Mouse (Mus musculus) midbrain, embryonic 15.5 days (tissue): ENCODE data around the gene Pmf1. TPM values are rescaled to one million over a fixed set of nuclear protein-coding genes. Genes with fewer than 3 reads are reported as not detected.
"Not testable (repeated sequence)": the region's sequence is repeated elsewhere in the genome, so short reads cannot be mapped to it uniquely, and the experiment has no call there.

ENCODE experiments used
- ATAC-seq: fragments of 200-750 bp; cut with Nextera tagmentation; replicated peaks from 2 replicates; pipeline ENCODE4 v1.8.0; 2017; ENCODE audit warnings: moderate TSS enrichment
- H3K27ac ChIP-seq: fragments of 300-500 bp; sonication (generic); 2 replicates; pipeline ENCODE4 v1.5.1; 2015; ENCODE audit warnings: mild to moderate bottlenecking, inconsistent platforms
- H3K27me3 ChIP-seq: fragments of 300-500 bp; sonication (generic); replicated peaks from 2 replicates; pipeline ENCODE4 v1.6.1; 2015; ENCODE audit warnings: inconsistent platforms
- H3K36me3 ChIP-seq: fragments of 300-500 bp; sonication (generic); replicated peaks from 2 replicates; pipeline ENCODE4 v1.6.1; 2015; ENCODE audit warnings: inconsistent platforms
- H3K4me1 ChIP-seq: fragments of 300-500 bp; sonication (generic); 2 replicates; pipeline ENCODE4 v1.6.1; 2015; ENCODE audit warnings: inconsistent platforms
- H3K4me2 ChIP-seq: fragments of 300-500 bp; sonication (generic); 2 replicates; pipeline ENCODE4 v1.6.1; 2015; ENCODE audit warnings: inconsistent platforms, mild to moderate bottlenecking, moderate library complexity
- H3K4me3 ChIP-seq: fragments of 300-500 bp; sonication (generic); 2 replicates; pipeline ENCODE4 v1.5.1; 2015; ENCODE audit warnings: mild to moderate bottlenecking, inconsistent platforms
- H3K9ac ChIP-seq: fragments of 300-500 bp; sonication (generic); 2 replicates; pipeline ENCODE4 v1.6.1; 2015; ENCODE audit warnings: mild to moderate bottlenecking, inconsistent platforms
- H3K9me3 ChIP-seq: fragments of 300-500 bp; sonication (generic); 2 replicates; pipeline ENCODE4 v1.6.1; 2016; ENCODE audit warnings: inconsistent platforms
- WGBS: fragments of 180-500 bp; shearing (Covaris S2); methylation state at CpG from one replicate; pipeline ENCODE4 v1.1.7; 2015; ENCODE audit warnings: mixed read lengths; 5-methylcytosine and 5-hydroxymethylcytosine counted together
- polyA plus RNA-seq: library from polyadenylated mRNA; unstranded; fragments of >200 nt; fragmentation: Nextera tagmentation; extraction: Ambion mirVana; gene quantifications from 2 replicates; pipeline ENCODE4 v1.2.1, GENCODE M21; 2015

Pmf1 gene
- polyA plus RNA-seq, 1 experiment from 2014 or later = 23.6 TPM

- Histone ChIP-seq H3K4me2 (no peak overlapping the region), H3K27me3 (no peaks in the 10 kb centered on the region), H3K4me3 (no peak overlapping the region), H3K27ac (no peak overlapping the region), H3K4me1 (peaks cover 17% of the 10 kb centered on the region), H3K9ac (no peak overlapping the region), H3K36me3 (peaks cover 26% of the 10 kb centered on the region; the same call in 1 of the 2 replicates), H3K9me3 (no peaks in the 10 kb centered on the region)
- no peak for ATAC-seq
- WGBS = 90% methylated on average over 11 of the region's 11 CpGs
These were observed 2.5 kb upstream of the Pmf1 start for GRCm38 (mm10) chr3:88412636-88413035.

GRCm38 (mm10) chr3:88411681-88412080, 1.6 kb upstream of the Pmf1 start:
- 89% methylated on average over 4 of the region's 4 CpGs for WGBS
- Histone ChIP-seq H3K27me3 (no peaks in the 10 kb centered on the region), H3K4me2 (no peak overlapping the region), H3K4me3 (no peak overlapping the region), H3K4me1 (peaks cover 17% of the 10 kb centered on the region), H3K27ac (no peak overlapping the region), H3K9me3 (no peaks in the 10 kb centered on the region), H3K9ac (no peak overlapping the region), H3K36me3 (peaks cover 26% of the 10 kb centered on the region; the same call in 1 of the 2 replicates)
- no peak for ATAC-seq

GRCm38 (mm10) chr3:88410645-88411031, 507 bp upstream of the Pmf1 start:
- H3K9ac ChIP-seq = peak overlapping the region; percentile 23
- H3K27ac ChIP-seq = peak overlapping the region; percentile 85; the same call in 1 of the 2 replicates
- H3K27me3 ChIP-seq = no peaks in the 10 kb centered on the region
- H3K4me2 ChIP-seq = peak overlapping the region; percentile 70
- H3K36me3 ChIP-seq = peaks cover 21% of the 10 kb centered on the region; the same call in 1 of the 2 replicates
- no peaks in the 10 kb centered on the region for H3K9me3 ChIP-seq
- no peak for ATAC-seq
- 30% methylated on average over 7 of the region's 7 CpGs for WGBS
- H3K4me1 ChIP-seq = peaks cover 17% of the 10 kb centered on the region
- peak overlapping the region; percentile 56 for H3K4me3 ChIP-seq

GRCm38 (mm10) chr3:88408953-88409352, 1.2 kb downstream of the Pmf1 start:
- H3K4me3 ChIP-seq = peak overlapping the region; percentile 56; the same call in 1 of the 2 replicates
- H3K9ac ChIP-seq = no peak overlapping the region; the same call in 1 of the 2 replicates
- H3K9me3 ChIP-seq = no peaks in the 10 kb centered on the region
- peak overlapping the region; percentile 70 for H3K4me2 ChIP-seq
- H3K36me3 ChIP-seq = peaks cover 16% of the 10 kb centered on the region; the same call in 1 of the 2 replicates
- H3K4me1 ChIP-seq = peaks cover 17% of the 10 kb centered on the region
- 67% methylated on average over 5 of the region's 5 CpGs for WGBS
- H3K27ac ChIP-seq = no peak overlapping the region
- H3K27me3 ChIP-seq = no peaks in the 10 kb centered on the region
- ATAC-seq = no peak

GRCm38 (mm10) chr3:88407529-88407928, 2.6 kb downstream of the Pmf1 start:
- H3K4me2 ChIP-seq = no peak overlapping the region
- no peak overlapping the region for H3K9ac ChIP-seq
- H3K27me3 ChIP-seq = no peaks in the 10 kb centered on the region
- H3K27ac ChIP-seq = no peak overlapping the region
- H3K36me3 ChIP-seq = peaks cover 12% of the 10 kb centered on the region; the same call in 1 of the 2 replicates
- peaks cover 17% of the 10 kb centered on the region for H3K4me1 ChIP-seq
- no peak for ATAC-seq
- WGBS = 59% methylated on average over 7 of the region's 7 CpGs
- no peak overlapping the region for H3K4me3 ChIP-seq
- no peaks in the 10 kb centered on the region for H3K9me3 ChIP-seq

GRCm38 (mm10) chr3:88407090-88407489, 3.0 kb downstream of the Pmf1 start:
- Histone ChIP-seq H3K27me3 (no peaks in the 10 kb centered on the region), H3K4me2 (no peak overlapping the region), H3K4me3 (no peak overlapping the region), H3K9ac (no peak overlapping the region), H3K36me3 (peaks cover 8% of the 10 kb centered on the region; the same call in 1 of the 2 replicates), H3K27ac (no peak overlapping the region), H3K4me1 (peaks cover 17% of the 10 kb centered on the region), H3K9me3 (no peaks in the 10 kb centered on the region)
- 0 out of 2 replicates have a peak, but pooled peaks have one; percentile 15 for ATAC-seq
- 2% methylated on average over 2 of the region's 2 CpGs for WGBS

DNA sequence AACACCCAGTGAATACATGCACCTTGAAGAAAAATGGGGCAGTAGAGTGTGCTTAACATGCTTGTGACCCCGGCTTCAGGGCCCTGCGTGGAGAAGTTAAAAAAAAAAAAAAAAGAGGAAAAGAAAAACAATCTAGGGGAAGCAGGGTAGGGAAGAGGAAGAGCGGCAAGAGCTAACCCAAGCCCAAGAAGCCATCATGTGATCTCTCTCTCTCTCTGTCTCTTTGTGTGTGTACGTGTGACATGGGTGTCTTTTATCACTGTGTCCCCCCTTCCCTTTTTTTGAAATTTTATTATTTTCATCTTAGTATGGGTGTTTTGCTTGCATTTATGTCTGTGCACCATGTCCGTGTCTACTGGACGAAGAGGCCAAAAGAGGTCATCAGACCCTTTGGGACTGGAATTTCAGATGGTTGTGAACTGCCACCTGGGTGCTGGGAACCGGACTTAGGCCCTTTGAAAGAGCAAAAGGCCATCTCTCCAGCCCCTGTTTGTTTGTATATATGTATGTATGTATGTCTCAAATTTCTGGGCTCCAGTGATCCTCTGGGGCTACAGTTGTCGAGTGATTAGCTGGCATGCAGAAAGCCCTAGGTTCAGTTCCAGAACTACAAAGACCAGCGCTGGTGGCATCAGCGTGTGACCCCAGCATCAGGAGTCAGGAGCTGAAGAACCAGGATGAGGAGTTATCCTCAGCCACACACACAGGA, 6.5 kb downstream of the Pmf1 start:
- no peak overlapping the region for H3K4me2 ChIP-seq
- 96% methylated on average over 10 of the region's 10 CpGs for WGBS
- no peaks in the 10 kb centered on the region for H3K27me3 ChIP-seq
- H3K4me1 ChIP-seq = no peaks in the 10 kb centered on the region
- H3K27ac ChIP-seq = no peak overlapping the region
- H3K4me3 ChIP-seq = no peak overlapping the region
- H3K36me3 ChIP-seq = no peaks in the 10 kb centered on the region
- H3K9me3 ChIP-seq = no peaks in the 10 kb centered on the region
- no peak overlapping the region for H3K9ac ChIP-seq
- no peak for ATAC-seq

GRCm38 (mm10) chr3:88398666-88399065, 11.5 kb downstream of the Pmf1 start:
- ATAC-seq = no peak
- no peaks in the 10 kb centered on the region for H3K27me3 ChIP-seq
- no peaks in the 10 kb centered on the region for H3K9me3 ChIP-seq
- no peak overlapping the region for H3K4me2 ChIP-seq
- WGBS = 82% methylated on average over 2 of the region's 2 CpGs
- H3K4me1 ChIP-seq = no peaks in the 10 kb centered on the region
- H3K4me3 ChIP-seq = no peak overlapping the region
- H3K36me3 ChIP-seq = no peaks in the 10 kb centered on the region
- no peak overlapping the region for H3K27ac ChIP-seq
- no peak overlapping the region for H3K9ac ChIP-seq

DNA sequence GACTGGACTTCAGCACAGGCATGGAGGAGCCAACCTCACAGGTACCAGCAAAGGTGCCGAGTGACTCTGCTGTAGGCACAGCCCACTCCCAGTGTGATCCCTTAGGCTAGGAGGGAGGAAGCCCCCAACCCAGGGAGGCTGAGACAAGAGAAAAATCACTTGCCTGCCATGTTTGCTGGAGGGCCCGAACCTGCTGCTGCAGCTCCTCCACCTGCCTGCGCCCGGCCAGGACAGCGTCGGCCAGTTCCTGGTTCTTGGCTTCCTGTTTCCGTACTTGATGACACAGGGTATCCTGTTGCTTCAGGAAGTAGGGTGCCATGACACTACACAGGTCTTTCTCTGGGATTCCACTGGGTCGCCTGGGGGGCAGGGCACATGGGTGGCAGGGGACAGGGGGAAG, 14.4 kb downstream of the Pmf1 start:
- no peak overlapping the region for H3K9ac ChIP-seq
- H3K9me3 ChIP-seq = no peaks in the 10 kb centered on the region
- no peaks in the 10 kb centered on the region for H3K4me1 ChIP-seq
- H3K4me2 ChIP-seq = no peak overlapping the region
- H3K27me3 ChIP-seq = no peaks in the 10 kb centered on the region
- H3K27ac ChIP-seq = no peak overlapping the region
- 96% methylated on average over 8 of the region's 8 CpGs for WGBS
- ATAC-seq = no peak
- no peak overlapping the region for H3K4me3 ChIP-seq
- no peaks in the 10 kb centered on the region for H3K36me3 ChIP-seq

DNA sequence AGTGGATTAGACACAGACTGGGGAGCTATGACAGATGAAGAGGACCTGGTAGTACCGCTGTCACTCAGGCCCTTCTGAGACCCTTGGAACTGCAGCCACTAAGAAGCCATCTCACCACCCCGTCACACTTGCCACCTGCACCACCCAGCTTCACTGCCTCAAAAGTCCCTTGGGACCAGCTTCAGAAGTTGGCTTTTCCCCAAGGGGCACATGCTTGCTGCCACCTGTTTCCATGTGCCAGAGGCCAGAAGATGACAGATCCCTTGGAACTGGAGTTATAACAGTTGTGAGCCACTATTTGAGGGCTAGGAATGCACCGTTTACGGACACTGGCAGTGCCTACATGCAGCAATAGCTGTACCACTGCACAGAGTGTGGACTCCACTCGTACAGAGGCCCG, 14.8 kb downstream of the Pmf1 start:
- Histone ChIP-seq H3K4me3 (no peak overlapping the region), H3K9me3 (no peaks in the 10 kb centered on the region), H3K4me1 (no peaks in the 10 kb centered on the region), H3K4me2 (no peak overlapping the region), H3K36me3 (no peaks in the 10 kb centered on the region), H3K27ac (no peak overlapping the region), H3K27me3 (no peaks in the 10 kb centered on the region), H3K9ac (no peak overlapping the region)
- 96% methylated on average over 6 of the region's 6 CpGs for WGBS
- ATAC-seq = no peak

DNA sequence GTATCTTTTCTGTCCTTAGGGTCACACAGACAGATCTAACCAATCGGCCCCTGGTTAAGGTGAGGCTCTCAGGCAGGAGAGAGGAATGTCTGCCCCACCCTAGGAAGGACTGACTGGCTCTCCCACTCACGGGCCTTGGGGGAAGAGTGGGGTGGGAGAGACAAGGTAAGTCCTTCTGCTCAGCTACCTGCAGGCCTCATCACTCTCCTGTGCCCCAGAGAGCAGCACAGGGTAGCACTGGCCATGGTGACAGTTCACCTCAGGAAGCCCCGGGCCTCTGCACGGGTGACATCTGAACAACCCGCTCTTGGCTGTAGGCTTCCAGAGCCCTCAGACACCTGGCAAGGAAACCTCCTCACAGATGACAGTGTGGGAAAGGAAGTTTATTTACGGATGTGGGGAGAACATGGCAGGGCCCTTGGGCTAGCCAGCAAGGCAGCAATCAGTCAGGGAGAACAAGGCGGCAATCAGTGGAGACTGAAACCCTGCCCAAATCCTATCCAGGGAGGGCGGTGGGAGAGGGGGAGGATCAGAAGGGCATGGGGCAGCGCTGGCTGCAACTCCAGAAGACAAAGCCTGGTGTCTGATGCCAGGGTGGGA, 16.3 kb downstream of the Pmf1 start:
- Histone ChIP-seq H3K4me3 (no peak overlapping the region), H3K36me3 (no peaks in the 10 kb centered on the region), H3K27me3 (no peaks in the 10 kb centered on the region), H3K4me1 (no peaks in the 10 kb centered on the region), H3K9ac (no peak overlapping the region), H3K9me3 (no peaks in the 10 kb centered on the region), H3K27ac (no peak overlapping the region), H3K4me2 (no peak overlapping the region)
- 94% methylated on average over 9 of the region's 9 CpGs for WGBS
- ATAC-seq = no peak

GRCm38 (mm10) chr3:88384364-88384763, 25.8 kb downstream of the Pmf1 start, which contains the start of gene Bglap:
Gene Bglap (minus strand): TSS chr3:88384464.
- Histone ChIP-seq H3K27me3 (no peaks in the 10 kb centered on the region), H3K9me3 (no peaks in the 10 kb centered on the region), H3K4me3 (no peak within 1 kb of the TSS), H3K36me3 (no peaks in the 10 kb centered on the region), H3K4me1 (no peaks in the 10 kb centered on the region), H3K27ac (no peak within 1 kb of the TSS), H3K9ac (no peak within 1 kb of the TSS), H3K4me2 (no peak within 1 kb of the TSS)
- ATAC-seq = no peak
- WGBS = 88% methylated on average over 5 of the region's 5 CpGs

DNA sequence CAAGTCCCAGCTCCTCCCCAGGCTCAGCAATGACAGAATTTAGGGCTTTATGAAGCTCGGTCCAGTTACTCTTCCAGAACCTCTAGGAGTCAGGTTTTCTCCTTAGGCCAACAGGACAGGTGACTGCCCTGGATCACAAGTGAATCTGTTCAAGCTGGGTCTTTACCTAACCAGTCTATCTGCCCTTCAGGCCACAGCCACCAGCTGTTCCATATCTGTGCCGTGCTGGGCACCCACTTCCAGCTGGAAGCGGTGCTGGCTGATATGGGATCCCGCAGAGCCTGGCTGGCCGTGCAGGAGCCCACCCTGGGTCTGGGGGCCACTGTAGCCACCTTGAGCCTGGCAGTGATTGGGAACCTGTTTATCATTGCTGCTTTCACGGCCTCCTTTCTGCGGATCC, 27.7 kb downstream of the Pmf1 start:
- H3K36me3 ChIP-seq, H3K4me2 ChIP-seq, H3K4me3 ChIP-seq, H3K9me3 ChIP-seq, ATAC-seq, H3K27me3 ChIP-seq, H3K4me1 ChIP-seq, H3K27ac ChIP-seq, H3K9ac ChIP-seq: not testable (repeated sequence)
- 39% methylated on average over 3 of the region's 7 CpGs for WGBS
